Mouse (Mus musculus): Measurements from ENCODE around the gene Pknox2. TPM values are rescaled to one million over a fixed set of nuclear protein-coding genes. Genes with fewer than 3 reads are reported as not detected.
A peak's percentile ranks its signal among the peaks of the same experiment; 100 is the strongest.

Gene Pknox2
- polyA plus RNA-seq, 1 experiment from 2014 or later = 8.2 TPM

GRCm38 (mm10) chr9:37160686-37161085 lies 13.5 kb upstream of the Pknox2 start:
- Histone ChIP-seq H3K4me2 (no peak overlapping the region), H3K27me3 (replicated peaks) (no peaks in the 10 kb centered on the region), H3K27ac (ENCODE audit: poor library complexity, severe bottlenecking) (no peak overlapping the region), H3K9ac (no peak overlapping the region), H3K36me3 (no peaks in the 10 kb centered on the region), H3K4me1 (replicated peaks) (no peaks in the 10 kb centered on the region), H3K4me3 (no peak overlapping the region), H3K9me3 (replicated peaks) (no peaks in the 10 kb centered on the region)
- 51% methylated on average over 2 of the region's 2 CpGs for WGBS
- ATAC-seq (ENCODE audit: insufficient number of reproducible peaks, low FRiP score) = no peak

DNA sequence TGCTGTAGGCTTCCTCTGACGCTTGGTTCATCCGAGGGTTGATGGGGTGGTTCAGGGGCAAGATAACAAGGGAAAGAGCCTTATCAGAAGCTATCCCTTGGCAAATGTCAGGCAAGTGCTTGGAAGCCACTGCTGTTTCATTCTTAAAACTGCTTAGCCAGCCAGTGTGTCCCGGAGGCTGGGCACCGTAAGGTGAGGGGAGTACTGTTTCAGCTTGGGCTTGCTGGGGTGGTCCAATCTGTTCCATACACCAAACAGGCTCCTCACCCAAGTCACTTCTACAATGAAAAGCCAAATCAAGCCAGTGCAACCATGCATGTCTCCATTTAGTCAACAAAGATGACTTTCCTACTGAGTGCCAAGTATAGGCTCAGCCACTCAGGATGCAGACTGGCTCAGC lies 679 bp upstream of the Pknox2 start:
- Histone ChIP-seq H3K27ac (ENCODE audit: poor library complexity, severe bottlenecking) (no peak overlapping the region), H3K4me3 (no peak overlapping the region), H3K9me3 (replicated peaks) (no peaks in the 10 kb centered on the region), H3K36me3 (no peaks in the 10 kb centered on the region), H3K9ac (no peak overlapping the region), H3K4me1 (replicated peaks) (peaks cover 12% of the 10 kb centered on the region; the same call in 1 of the 2 replicates), H3K27me3 (replicated peaks) (no peaks in the 10 kb centered on the region; the same call in 1 of the 2 replicates), H3K4me2 (no peak overlapping the region)
- WGBS = 39% methylated on average over 4 of the region's 4 CpGs
- no peak for ATAC-seq (ENCODE audit: insufficient number of reproducible peaks, low FRiP score)

DNA sequence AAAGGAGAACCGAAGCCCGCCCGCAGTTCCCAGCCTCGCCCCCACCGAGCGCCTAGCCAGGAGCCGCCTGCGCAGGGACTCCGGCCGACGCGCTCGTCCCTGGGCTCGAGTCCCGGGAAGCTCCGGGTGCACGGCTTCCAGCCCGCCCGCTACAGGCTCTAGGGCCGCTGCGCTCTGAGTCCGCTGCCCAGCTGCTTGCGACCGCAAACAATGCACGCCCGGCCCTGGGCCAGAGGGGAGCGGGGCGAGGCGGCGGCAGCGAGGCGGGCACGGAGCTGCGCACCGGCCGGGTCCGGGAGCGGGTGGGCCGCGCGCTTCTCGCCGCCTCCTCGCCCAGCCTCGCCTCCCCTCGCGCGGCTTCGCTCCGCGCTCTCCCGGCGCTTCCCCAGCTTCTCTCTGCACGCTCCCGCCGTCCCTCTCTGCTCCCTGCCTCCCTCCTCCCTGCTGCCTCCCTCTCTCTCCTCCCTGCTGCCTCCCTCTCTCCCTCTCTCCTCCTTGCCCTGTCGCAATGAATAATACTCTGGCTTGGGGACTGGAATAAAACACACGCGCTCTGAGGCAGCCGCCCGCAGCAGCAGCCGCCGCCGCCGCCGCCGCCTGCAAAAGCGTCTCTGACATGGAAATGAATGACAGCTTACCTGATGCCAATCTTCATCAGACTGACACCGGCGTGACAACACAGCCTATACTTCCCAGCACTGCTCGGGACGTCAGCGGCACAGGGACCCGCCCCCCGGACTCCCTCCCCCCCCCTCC lies 426 bp downstream of the Pknox2 start:
- peak overlapping the region; percentile 97 for H3K27ac ChIP-seq (ENCODE audit: poor library complexity, severe bottlenecking)
- peak overlapping the region; percentile 69 for H3K4me3 ChIP-seq
- peak overlapping the region; percentile 93 for H3K4me2 ChIP-seq
- ATAC-seq (ENCODE audit: insufficient number of reproducible peaks, low FRiP score) = peak; percentile 77
- WGBS = under 1% methylated on average over 70 of the region's 75 CpGs
- peak overlapping the region; percentile 92 for H3K9ac ChIP-seq
- H3K9me3 ChIP-seq (replicated peaks) = no peaks in the 10 kb centered on the region
- H3K27me3 ChIP-seq (replicated peaks) = no peaks in the 10 kb centered on the region; the same call in 1 of the 2 replicates
- peaks cover 18% of the 10 kb centered on the region for H3K4me1 ChIP-seq (replicated peaks)
- no peaks in the 10 kb centered on the region for H3K36me3 ChIP-seq

GRCm38 (mm10) chr9:37146353-37146602 lies 929 bp downstream of the Pknox2 start:
- Histone ChIP-seq H3K4me3 (peak overlapping the region; percentile 69), H3K36me3 (no peaks in the 10 kb centered on the region), H3K9me3 (replicated peaks) (no peaks in the 10 kb centered on the region), H3K4me1 (replicated peaks) (peaks cover 23% of the 10 kb centered on the region), H3K27me3 (replicated peaks) (no peaks in the 10 kb centered on the region; the same call in 1 of the 2 replicates), H3K9ac (peak overlapping the region; percentile 92), H3K4me2 (peak overlapping the region; percentile 93), H3K27ac (ENCODE audit: poor library complexity, severe bottlenecking) (peak overlapping the region; percentile 97)
- WGBS = under 1% methylated on average over 12 of the region's 12 CpGs
- ATAC-seq (ENCODE audit: insufficient number of reproducible peaks, low FRiP score) = peak; percentile 63

GRCm38 (mm10) chr9:37145616-37146352 lies 1.4 kb downstream of the Pknox2 start:
- Histone ChIP-seq H3K27ac (ENCODE audit: poor library complexity, severe bottlenecking) (peak overlapping the region; percentile 97), H3K4me2 (peak overlapping the region; percentile 93), H3K27me3 (replicated peaks) (no peaks in the 10 kb centered on the region; the same call in 1 of the 2 replicates), H3K9ac (peak overlapping the region; percentile 92), H3K4me1 (replicated peaks) (peaks cover 28% of the 10 kb centered on the region), H3K4me3 (peak overlapping the region; percentile 69), H3K36me3 (no peaks in the 10 kb centered on the region), H3K9me3 (replicated peaks) (no peaks in the 10 kb centered on the region)
- peak; percentile 26; the same call in 1 of the 2 replicates for ATAC-seq (ENCODE audit: insufficient number of reproducible peaks, low FRiP score)
- WGBS = under 1% methylated on average over 43 of the region's 43 CpGs

- Histone ChIP-seq H3K27me3 (replicated peaks) (no peaks in the 10 kb centered on the region; the same call in 1 of the 2 replicates), H3K27ac (ENCODE audit: poor library complexity, severe bottlenecking) (peak overlapping the region; percentile 97), H3K9me3 (replicated peaks) (no peaks in the 10 kb centered on the region), H3K4me2 (peak overlapping the region; percentile 93), H3K4me1 (replicated peaks) (peaks cover 34% of the 10 kb centered on the region), H3K4me3 (peak overlapping the region; percentile 69), H3K36me3 (no peaks in the 10 kb centered on the region), H3K9ac (peak overlapping the region; percentile 92)
- no peak for ATAC-seq (ENCODE audit: insufficient number of reproducible peaks, low FRiP score)
- WGBS = 2% methylated on average over 26 of the region's 26 CpGs
Measured at GRCm38 (mm10) chr9:37145151-37145615, 2.0 kb downstream of the Pknox2 start.

GRCm38 (mm10) chr9:37144696-37145095 lies 2.5 kb downstream of the Pknox2 start:
- 6% methylated on average over 6 of the region's 6 CpGs for WGBS
- peak overlapping the region; percentile 92 for H3K9ac ChIP-seq
- no peak for ATAC-seq (ENCODE audit: insufficient number of reproducible peaks, low FRiP score)
- peaks cover 39% of the 10 kb centered on the region for H3K4me1 ChIP-seq (replicated peaks)
- H3K4me2 ChIP-seq = peak overlapping the region; percentile 93
- H3K9me3 ChIP-seq (replicated peaks) = no peaks in the 10 kb centered on the region
- peak overlapping the region; percentile 69 for H3K4me3 ChIP-seq
- no peaks in the 10 kb centered on the region; the same call in 1 of the 2 replicates for H3K27me3 ChIP-seq (replicated peaks)
- no peaks in the 10 kb centered on the region for H3K36me3 ChIP-seq
- peak overlapping the region; percentile 97 for H3K27ac ChIP-seq (ENCODE audit: poor library complexity, severe bottlenecking)

GRCm38 (mm10) chr9:37144251-37144650 lies 3.0 kb downstream of the Pknox2 start:
- H3K9ac ChIP-seq = peak overlapping the region; percentile 92; the same call in 1 of the 2 replicates
- no peaks in the 10 kb centered on the region for H3K36me3 ChIP-seq
- H3K4me2 ChIP-seq = peak overlapping the region; percentile 93
- WGBS = 2% methylated on average over 20 of the region's 21 CpGs
- peak overlapping the region; percentile 69 for H3K4me3 ChIP-seq
- no peaks in the 10 kb centered on the region; the same call in 1 of the 2 replicates for H3K27me3 ChIP-seq (replicated peaks)
- peaks cover 43% of the 10 kb centered on the region for H3K4me1 ChIP-seq (replicated peaks)
- peak overlapping the region; percentile 52 for H3K27ac ChIP-seq (ENCODE audit: poor library complexity, severe bottlenecking)
- H3K9me3 ChIP-seq (replicated peaks) = no peaks in the 10 kb centered on the region
- no peak for ATAC-seq (ENCODE audit: insufficient number of reproducible peaks, low FRiP score)

DNA sequence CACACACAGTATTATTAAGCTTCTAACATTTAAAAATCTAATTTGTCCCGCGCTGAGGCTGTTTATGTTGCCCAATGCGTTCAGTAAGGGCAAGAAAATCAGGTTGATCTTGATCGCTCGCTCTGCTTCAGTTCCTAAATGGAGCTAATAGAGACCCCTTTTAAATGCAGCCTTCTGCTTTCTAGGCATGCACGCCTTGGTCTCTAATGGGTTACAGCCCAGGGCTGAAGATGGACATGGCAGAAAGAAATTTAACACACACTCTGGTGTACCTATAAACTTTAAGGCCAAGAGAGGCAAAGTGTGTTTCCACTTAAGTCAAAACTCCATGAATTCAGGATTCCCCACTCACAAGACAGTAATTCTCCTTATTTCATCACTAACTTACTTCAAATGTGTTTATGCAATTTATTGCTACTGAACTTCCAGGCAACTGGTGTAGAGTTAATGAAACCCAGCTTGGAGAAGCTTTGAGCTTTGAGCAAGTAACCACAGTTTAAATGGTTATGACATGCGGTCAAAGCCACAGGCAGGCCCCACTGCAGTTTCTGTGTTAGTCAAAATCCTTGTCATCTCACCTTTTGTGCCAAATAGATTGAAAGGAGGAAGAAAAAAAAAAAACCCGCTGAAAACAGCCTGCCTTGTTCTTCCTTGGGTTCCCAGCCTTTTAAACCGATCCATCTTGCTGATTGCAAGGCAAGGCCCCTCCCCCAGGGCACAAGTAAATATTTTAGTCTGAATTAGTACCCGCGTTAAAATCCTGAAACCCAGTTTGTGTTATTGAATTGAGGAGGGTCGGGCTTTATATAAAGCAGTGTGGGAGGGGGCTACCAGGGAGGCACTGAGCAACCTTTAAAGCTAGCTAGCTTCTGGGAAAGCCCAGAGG lies 3.9 kb downstream of the Pknox2 start:
- H3K36me3 ChIP-seq = no peaks in the 10 kb centered on the region
- H3K4me3 ChIP-seq = peak overlapping the region; percentile 69; the same call in 1 of the 2 replicates
- ATAC-seq (ENCODE audit: insufficient number of reproducible peaks, low FRiP score) = no peak
- no peaks in the 10 kb centered on the region for H3K27me3 ChIP-seq (replicated peaks)
- no peak overlapping the region for H3K27ac ChIP-seq (ENCODE audit: poor library complexity, severe bottlenecking)
- 48% methylated on average over 12 of the region's 12 CpGs for WGBS
- no peaks in the 10 kb centered on the region for H3K9me3 ChIP-seq (replicated peaks)
- H3K9ac ChIP-seq = peak overlapping the region; percentile 53
- H3K4me1 ChIP-seq (replicated peaks) = peaks cover 50% of the 10 kb centered on the region
- H3K4me2 ChIP-seq = peak overlapping the region; percentile 93

GRCm38 (mm10) chr9:37142107-37142506 lies 5.1 kb downstream of the Pknox2 start:
- no peak overlapping the region for H3K4me2 ChIP-seq
- WGBS = 28% methylated on average over 4 of the region's 4 CpGs

More at GRCm38 (mm10) chr9:37142107-37142506, 5.1 kb downstream of the Pknox2 start:
- Histone ChIP-seq H3K9me3 (replicated peaks) (no peaks in the 10 kb centered on the region), H3K36me3 (no peaks in the 10 kb centered on the region), H3K4me1 (replicated peaks) (peaks cover 50% of the 10 kb centered on the region), H3K4me3 (no peak overlapping the region), H3K27ac (ENCODE audit: poor library complexity, severe bottlenecking) (peak overlapping the region; percentile 77; the same call in 1 of the 2 replicates), H3K27me3 (replicated peaks) (no peaks in the 10 kb centered on the region), H3K9ac (peak overlapping the region; percentile 43; the same call in 1 of the 2 replicates)
- no peak for ATAC-seq (ENCODE audit: insufficient number of reproducible peaks, low FRiP score)

Data from heart, embryonic 12.5 days (tissue).